Mouse (Mus musculus) liver, adult 2 months (tissue): ENCODE results near the gene Trabd2b.

Experiments used
- CTCF ChIP-seq: fragments of 200-500 bp; IDR thresholded peaks from 2 replicates; pipeline ENCODE4 v1.5.1; 2011; ENCODE audit warnings: low read depth, low read length, control low read depth
- POLR2A ChIP-seq: fragments of 200-500 bp; IDR thresholded peaks from 2 replicates; pipeline ENCODE4 v1.6.1; 2011; ENCODE audit warnings: low read length, control low read depth; ENCODE audit not compliant: insufficient read depth; ENCODE audit errors: extremely low read depth

DNA sequence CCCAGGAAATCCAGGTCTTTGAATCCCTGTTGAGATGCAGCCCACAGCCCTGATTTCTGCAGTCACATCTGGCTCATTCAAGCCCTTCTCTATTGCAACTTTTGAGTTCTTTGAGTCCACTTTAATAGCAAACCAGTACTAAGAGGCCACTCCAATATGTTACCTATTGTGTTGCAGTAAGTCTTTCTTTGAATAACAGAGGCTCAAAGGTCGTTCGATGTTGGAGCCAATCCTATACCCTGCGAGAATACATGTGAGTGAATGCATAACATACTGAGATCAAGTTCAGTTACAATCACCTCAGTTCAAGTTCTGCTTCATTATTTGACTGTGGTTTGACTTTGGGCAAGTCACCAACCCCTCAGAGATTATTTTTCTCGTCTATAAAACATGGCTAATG lies 47.5 kb downstream of the Trabd2b start:
- TF ChIP-seq CTCF (no peak), POLR2A (no peak)
